Mouse (Mus musculus) skeletal muscle tissue, postnatal 0 days (tissue): ENCODE data around the gene Nmt1. TPM values are rescaled to one million over a fixed set of nuclear protein-coding genes. Genes with fewer than 3 reads are reported as not detected.

Experiments used
- microRNA-seq, 2 experiments: library from miRNA; unstranded; fragments of <30 nt; microRNA quantifications; one replicate each; pipeline ENCODE4; 2016
- polyA plus RNA-seq: library from polyadenylated mRNA; unstranded; fragments of >200 nt; fragmentation: Nextera tagmentation; extraction: Ambion mirVana; gene quantifications from 2 replicates; pipeline ENCODE4 v1.2.1, GENCODE M21; 2015

The Nmt1 gene
- polyA plus RNA-seq = 40.2 and 42.3 TPM in 2 replicates

DNA sequence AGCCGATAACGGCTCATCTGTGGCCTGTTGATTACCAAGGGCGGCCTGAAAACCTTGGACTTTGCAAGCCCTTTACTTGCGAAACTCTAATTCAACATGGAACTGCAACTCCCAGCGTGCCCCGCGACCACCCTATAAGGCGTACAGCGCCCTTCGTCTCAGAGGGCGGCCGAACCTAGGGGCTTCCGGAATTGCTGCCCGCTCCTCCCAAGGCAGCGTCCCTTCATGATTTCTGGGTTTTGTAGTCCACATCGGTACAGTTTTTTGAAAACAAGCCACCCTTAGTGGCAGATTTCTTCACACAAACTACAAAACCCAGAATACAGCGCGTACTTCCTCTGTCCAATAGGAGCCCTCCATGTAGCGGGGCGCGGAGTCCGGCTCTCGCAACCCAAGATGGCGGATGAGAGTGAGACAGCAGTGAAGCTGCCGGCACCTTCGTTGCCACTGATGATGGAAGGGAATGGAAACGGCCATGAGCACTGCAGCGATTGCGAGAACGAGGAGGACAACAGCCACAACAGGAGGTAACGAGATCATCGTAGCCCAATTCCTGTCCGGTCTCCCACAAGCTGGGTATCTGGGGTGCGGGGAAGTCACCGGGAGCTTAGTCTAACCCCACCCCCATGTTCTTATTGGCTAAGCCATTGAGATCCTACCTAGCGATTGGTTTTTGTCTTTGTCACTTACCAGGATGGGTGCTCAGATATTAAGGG, at the start of gene Nmt1, which contains the start of gene Dcakd:
Gene Nmt1, plus strand, starts transcription at position 15 of the 716 bp plus-strand sequence.
Gene Dcakd, minus strand, starts transcription at position 158 of the 716 bp plus-strand sequence.

DNA sequence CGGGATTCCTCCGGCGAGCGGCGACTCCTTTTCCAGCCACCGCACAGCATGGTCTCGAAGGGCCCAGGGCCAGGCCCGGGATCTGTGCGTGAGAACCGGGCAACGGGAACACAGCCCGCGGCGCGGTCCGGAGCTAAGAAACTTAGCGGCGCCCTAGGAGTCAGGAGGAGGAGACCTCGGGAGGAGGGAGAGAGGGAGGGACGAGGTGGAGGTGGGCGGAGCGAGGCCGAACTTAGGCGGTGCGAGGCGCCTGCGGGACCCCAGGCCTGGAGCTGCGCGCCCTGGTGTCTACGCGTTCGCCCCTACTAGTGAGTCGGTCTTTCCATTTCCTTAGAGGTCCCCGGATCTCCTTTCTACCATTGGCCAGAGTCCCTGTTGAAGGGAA, 73.5 kb downstream of the Nmt1 start, which contains the start of the genes Plcd3 and Acbd4:
Gene Plcd3, minus strand, starts transcription at position 178 of the 385 bp plus-strand sequence.
Gene Acbd4, plus strand, starts transcription at position 202 of the 385 bp plus-strand sequence.

DNA sequence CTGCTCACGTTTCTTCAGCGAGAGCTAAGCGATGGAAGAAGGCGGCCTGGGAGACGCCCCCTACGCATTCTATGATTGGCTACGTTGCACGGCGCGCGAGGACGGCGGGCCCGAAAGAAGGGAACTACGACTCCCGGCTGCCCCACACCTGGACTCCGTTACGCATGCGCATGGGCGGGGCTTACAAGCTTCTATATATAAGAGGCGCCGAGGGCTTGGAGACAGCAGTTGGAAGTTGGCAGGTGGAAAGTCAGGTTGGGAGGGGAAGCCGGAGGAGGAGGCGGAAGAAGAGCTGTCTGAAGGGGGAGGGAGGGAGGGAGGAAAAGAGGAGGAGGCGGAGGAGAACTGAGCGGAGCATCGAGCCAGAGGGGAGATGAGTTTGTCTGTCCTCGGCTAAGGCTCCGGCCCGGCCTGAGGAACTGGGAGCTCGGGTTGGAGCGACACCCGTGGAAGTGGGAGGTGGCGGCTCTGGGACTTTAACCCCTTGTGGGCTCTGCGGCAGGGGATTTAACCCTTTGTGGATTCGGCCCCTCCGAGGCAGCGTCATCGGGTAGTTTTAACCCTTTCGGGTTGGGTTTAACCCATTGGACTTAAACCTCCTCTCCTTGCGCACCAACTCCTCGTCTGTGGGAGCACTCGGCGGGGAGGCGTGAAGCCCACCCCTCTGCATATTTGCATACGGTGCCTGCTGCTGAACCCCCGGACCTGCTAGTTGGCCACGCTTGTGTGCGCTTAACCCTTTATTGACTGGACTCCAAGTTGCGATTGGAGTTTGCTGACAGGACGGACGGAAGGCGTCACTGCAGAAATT, 88.2 kb downstream of the Nmt1 start, which contains the start of gene Hexim1:
Gene Hexim1, plus strand, starts transcription at position 224 of the 811 bp plus-strand sequence.

Small RNA genes lying within 50 kb of the gene (microRNA-seq; reads per million reads assigned to microRNA genes)
- 0.10 to 0.21 reads per million in 2 experiments for gene Mir6931

Other genes starting within 250 kb of the Nmt1 start
- 22.0 and 24.4 TPM in 2 replicates for gene Gjc1, start 208.5 kb upstream of the Nmt1 start, polyA plus RNA-seq
- gene Higd1b, start 192.3 kb upstream of the Nmt1 start, polyA plus RNA-seq = 4.5 and 5.5 TPM in 2 replicates
- gene Eftud2, start 147.2 kb upstream of the Nmt1 start, polyA plus RNA-seq = 49.2 and 50.3 TPM in 2 replicates
- 0.17 and 0.21 TPM in 2 replicates for gene Ccdc103, start 147.0 kb upstream of the Nmt1 start, polyA plus RNA-seq
- not detected in 2 replicates for gene Fam187a, start 143.0 kb upstream of the Nmt1 start, polyA plus RNA-seq
- 0.11 and 0.14 TPM in 2 replicates for gene Gfap, start 127.3 kb upstream of the Nmt1 start, polyA plus RNA-seq
- 1.4 and 2.1 TPM in 2 replicates for gene Kif18b, start 103.1 kb upstream of the Nmt1 start, polyA plus RNA-seq
- 0.45 and 0.55 TPM in 2 replicates for gene C1ql1, start 81.5 kb upstream of the Nmt1 start, polyA plus RNA-seq
- gene Dcakd, start 143 bp downstream of the Nmt1 start, polyA plus RNA-seq = 46.0 and 51.7 TPM in 2 replicates
- 2.5 and 2.6 TPM in 2 replicates for gene Plcd3, start 73.5 kb downstream of the Nmt1 start, polyA plus RNA-seq
- gene Acbd4, start 73.5 kb downstream of the Nmt1 start, polyA plus RNA-seq = 21.2 and 50.0 TPM in 2 replicates
- 5.5 and 6.1 TPM in 2 replicates for gene Hexim1, start 88.0 kb downstream of the Nmt1 start, polyA plus RNA-seq
- 9.1 and 10.1 TPM in 2 replicates for gene Hexim2, start 104.2 kb downstream of the Nmt1 start, polyA plus RNA-seq
- gene Fmnl1, start 142.9 kb downstream of the Nmt1 start, polyA plus RNA-seq = 0.90 and 1.9 TPM in 2 replicates
- gene 1700023F06Rik, start 180.4 kb downstream of the Nmt1 start, polyA plus RNA-seq = not detected in 2 replicates
- gene Spata32, start 190.2 kb downstream of the Nmt1 start, polyA plus RNA-seq = 0.12 TPM in 1 of 2 replicates, not detected in the other
- gene Map3k14, start 239.3 kb downstream of the Nmt1 start, polyA plus RNA-seq = 3.1 and 3.3 TPM in 2 replicates